Mouse (Mus musculus) C2C12 (cell line): ENCODE measurements around the gene Gm29094.
"Not testable (repeated sequence)": the region's sequence is repeated elsewhere in the genome, so short reads cannot be mapped to it uniquely, and the experiment has no call there.

ENCODE experiments used
- CTCF ChIP-seq: IDR thresholded peaks from one replicate; pipeline ENCODE4 v1.5.1; 2011; ENCODE audit not compliant: control insufficient read depth, insufficient read depth, insufficient read length
- MAX ChIP-seq: IDR thresholded peaks from one replicate; pipeline ENCODE4 v1.6.1; 2011; ENCODE audit warnings: mild to moderate bottlenecking, control low read depth

DNA sequence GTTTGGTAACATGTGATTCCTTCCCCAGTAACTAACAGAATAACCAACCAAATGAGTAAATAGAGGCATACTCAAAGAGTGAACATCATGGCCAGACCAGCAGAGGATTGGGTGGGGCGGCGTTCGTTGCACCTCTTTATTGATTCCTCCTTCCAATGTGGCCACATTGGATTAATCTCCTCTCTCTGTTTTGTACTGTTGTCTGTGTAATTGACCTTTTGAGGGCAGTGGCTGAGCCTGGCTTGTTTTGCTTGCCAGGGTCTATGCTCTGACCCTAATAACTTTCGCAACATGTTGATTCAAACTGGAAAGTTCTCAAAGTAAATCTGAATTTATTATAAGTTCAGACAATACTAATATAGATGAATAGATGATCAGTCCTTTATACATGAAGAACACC, 20.5 kb downstream of the Gm29094 start:
- TF ChIP-seq CTCF, MAX: not testable (repeated sequence)
